Mouse (Mus musculus): ENCODE results near the gene Myh10.

The Myh10 gene

DNA sequence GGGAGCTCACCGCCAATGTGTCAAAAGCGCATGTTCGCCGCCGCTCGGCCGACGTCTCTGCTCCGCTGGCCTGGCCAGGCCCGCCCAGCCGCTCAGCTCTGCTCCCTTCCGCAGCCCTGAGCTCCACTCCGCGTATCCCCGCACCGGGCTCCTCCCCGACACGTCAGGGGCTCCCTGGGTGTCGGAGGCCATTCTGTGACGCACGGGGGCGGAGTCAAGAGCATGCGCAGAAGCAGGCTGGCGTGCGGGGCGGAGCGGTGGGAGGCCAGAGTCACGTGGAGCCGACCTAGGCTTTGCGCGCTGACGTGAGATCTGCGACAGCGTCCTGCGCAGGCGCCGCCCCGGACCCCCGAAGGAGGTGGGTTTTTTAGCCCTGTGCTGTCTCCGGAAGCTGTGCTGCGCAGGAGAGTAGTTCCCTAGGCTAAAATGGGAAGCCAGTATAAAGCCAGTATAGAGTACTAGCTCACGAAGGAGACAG lies 161.6 kb downstream of the Myh10 start:
- ChIA-PET POLR2A (interaction anchor here (0.6 to 5.7 kb wide), 89 partner anchors 8 to 566 kb away, joined by 3 to 52 read pairs (median 5); partner anchors contain the start of genes Ndel1 (in 4 of the 4), Myh10 (in 3 of the 4), Slc25a35 (in 2 of the 4) and Borcs6 (in 1 of the 4)), CTCF (interaction anchor here in 3 of 4 experiments (0.5 to 1.5 kb wide), 10 partner anchors 22 to 368 kb away, joined by 3 to 8 read pairs (median 5); no protein-coding TSS in a partner anchor)

DNA sequence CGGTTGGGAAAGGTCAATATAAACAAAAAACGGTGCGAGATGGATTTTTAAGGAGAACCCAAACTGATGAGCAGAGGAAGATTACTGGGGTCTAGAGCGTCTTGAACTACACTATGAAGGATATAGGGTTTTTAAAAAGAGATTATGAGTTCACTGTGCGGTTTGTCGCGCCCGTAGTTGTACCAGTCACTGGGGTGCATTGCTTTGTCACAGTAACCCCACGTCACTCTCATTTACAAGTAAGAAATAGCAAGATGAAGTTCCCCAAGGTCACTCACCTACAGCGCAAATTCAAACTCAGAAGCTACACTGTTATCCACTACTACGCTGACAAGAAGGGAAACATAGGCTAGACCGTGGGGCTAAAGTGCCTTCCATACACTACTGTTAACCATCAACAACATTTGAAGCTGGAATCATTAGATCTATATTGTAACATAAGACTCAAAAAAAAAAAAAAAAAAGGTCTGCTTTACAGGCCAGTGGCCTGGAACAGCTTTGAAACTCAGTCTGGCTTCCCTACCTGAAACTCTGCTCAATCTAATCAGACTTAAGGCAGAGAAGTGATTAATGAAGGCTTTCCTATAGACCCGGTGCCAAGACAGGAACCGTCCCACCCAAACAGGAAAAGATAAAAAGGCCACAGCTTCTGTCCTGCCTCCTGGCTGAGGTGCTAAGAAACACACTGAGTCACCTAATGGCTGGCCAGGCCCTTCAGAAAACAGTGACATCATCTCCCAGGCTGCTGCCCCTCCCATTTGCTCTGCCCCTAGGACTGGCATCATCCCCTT lies 162.4 kb downstream of the Myh10 start:
- ChIA-PET POLR2A (interaction anchor here (0.6 to 5.7 kb wide), 60 partner anchors 8 to 565 kb away, joined by 3 to 52 read pairs (median 6); partner anchors contain the start of genes Myh10 (in 3 of the 4), Ndel1 (in 3 of the 4), Slc25a35 (in 2 of the 4) and Borcs6 (in 1 of the 4)), CTCF (interaction anchor here in 2 of 4 experiments (0.9 to 1.5 kb wide), 7 partner anchors 21 to 129 kb away, joined by 3 to 8 read pairs (median 5); no protein-coding TSS in a partner anchor)

DNA sequence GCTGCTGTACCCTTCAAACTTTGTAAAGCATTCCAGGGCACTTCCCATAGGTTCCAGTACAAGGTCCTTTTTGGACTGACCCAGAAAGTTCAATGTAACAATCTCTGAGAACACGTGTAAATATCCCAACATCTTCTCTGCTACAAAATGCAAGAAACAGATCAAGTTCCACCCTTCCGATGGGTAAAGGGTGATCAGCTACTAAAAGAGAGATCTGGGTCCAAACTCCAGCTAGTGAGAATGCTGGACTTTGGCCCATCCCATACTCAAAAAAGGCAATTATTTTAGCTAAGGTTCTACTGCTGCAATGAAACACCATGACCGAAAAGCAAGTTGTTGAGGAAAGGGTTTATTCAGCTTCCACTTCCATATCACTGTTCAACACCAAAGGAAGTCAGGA lies 163.3 kb downstream of the Myh10 start:
- CTCF ChIA-PET: interaction anchor here in 1 of 4 experiments (0.6 kb wide), 1 partner anchor 126 kb away, joined by 3 read pairs; no protein-coding TSS in a partner anchor
- POLR2A ChIA-PET: interaction anchor here in 2 of 4 experiments (1.7 to 5.7 kb wide), 7 partner anchors 10 to 109 kb away, joined by 5 to 52 read pairs (median 18); partner anchors contain the start of gene Ndel1 (in 1 of the 2)

DNA sequence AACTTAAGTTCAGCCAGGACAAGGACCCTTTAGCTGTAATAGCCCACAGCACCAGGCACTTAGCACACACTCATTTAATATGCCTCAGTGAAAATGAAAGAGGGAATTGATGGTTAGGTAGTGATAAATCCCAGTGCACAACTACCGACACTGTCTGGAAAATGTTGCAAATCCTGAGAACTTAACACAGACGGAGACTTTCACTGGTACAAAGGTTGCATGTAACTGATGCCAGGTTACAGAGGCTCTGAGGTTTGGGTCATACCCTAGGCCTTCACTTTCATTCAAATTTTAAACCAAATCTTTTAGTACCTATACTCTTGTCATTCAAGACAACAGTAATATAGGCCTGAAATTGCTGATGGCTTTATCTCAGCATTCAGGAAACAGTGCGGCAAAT lies 166.0 kb downstream of the Myh10 start:
- POLR2A ChIA-PET: interaction anchor here in 1 of 4 experiments (0.9 to 1.3 kb wide), 2 partner anchors 15 to 48 kb away, joined by 3 read pairs; no protein-coding TSS in a partner anchor
- CTCF ChIA-PET: no interaction called here

DNA sequence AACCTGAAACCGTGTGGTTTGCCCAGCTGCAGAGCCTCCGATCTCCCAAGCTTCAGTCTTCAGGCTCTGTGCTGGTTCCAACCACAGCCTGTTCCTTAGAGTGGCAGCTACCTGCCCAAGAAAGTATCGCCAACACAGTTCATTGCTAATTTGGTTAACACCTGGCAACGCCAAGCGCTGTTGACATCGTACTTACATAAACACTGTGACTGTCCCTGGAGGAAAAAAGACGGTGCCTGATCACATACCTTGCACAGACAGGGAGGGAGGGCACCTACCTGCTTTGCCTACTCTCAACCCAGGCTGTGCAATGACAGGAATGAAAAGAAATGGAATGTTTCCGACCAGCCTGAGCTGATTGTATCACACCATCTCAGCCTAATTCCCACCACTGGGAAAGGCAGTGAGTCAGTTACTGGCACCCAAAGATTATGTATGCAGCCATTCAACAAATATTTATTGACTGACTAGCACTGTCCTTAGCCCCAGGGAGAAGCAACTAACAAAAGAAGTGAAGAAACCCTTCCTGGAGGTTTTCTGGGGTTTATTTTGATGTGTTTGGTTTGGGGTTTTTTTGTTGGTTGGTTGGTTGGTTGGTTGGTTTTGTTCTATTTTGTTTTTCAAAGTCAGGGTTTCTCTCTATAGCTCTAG lies 168.7 kb downstream of the Myh10 start:
- CTCF ChIA-PET: interaction anchor here (0.6 to 1.8 kb wide), 6 partner anchors 15 to 300 kb away, joined by 3 to 12 read pairs (median 4); no protein-coding TSS in a partner anchor
- POLR2A ChIA-PET: interaction anchor here in 2 of 4 experiments (0.8 to 2.2 kb wide), 7 partner anchors 12 to 168 kb away, joined by 3 to 7 read pairs (median 5); partner anchors contain the start of genes Ndel1 (in 2 of the 2) and Myh10 (in 1 of the 2)

DNA sequence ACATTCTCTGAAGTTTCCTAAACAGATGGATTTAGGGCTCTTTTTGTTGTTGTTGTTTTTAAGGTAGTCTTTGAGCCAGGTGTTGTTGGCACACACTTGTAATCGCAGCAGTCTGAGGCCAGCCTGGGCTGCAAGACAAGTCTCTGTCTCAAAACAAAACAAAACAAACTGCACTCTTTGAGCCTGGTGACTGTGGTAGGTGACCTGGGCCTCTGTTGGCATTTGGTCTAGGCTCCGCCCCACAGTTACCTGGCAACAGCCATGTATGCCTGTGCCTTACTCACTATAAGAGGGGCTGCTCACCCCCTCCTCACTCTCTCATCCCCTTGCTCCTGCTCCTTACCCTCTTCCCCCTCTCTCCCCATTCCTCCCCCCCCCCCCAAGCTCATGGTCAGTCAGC lies 170.9 kb downstream of the Myh10 start:
- CTCF ChIA-PET: interaction anchor here in 1 of 4 experiments (0.6 kb wide), 1 partner anchor 277 kb away, joined by 3 read pairs; no protein-coding TSS in a partner anchor

DNA sequence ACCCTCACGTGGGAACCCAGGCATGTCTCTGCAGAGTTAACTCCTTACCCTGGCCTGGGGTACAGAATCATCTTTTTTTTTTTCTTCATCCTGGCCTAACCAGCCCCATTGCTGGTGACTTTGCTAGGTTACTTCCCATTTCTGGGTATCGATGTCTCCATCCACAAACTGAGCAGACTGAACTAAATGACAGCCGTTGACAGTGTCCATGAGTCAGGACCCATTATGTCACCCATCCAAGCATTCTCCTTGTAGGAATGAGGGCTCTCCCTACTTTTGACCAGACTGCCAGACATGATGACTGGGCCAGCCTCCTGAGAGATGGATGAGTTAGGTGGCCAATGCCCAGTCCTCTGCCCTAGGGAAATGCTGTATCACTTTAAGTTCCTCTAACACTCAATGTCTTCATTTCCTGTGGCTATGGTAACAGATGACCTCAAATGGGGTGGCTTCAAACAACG lies 172.3 kb downstream of the Myh10 start:
- CTCF ChIA-PET: no interaction called here

More for the DNA sequence above, 170.9 kb downstream of the Myh10 start:
- POLR2A ChIA-PET: interaction anchor here in 1 of 4 experiments (2.8 kb wide), 1 partner anchor 10 kb away, joined by 10 read pairs; no protein-coding TSS in a partner anchor

DNA sequence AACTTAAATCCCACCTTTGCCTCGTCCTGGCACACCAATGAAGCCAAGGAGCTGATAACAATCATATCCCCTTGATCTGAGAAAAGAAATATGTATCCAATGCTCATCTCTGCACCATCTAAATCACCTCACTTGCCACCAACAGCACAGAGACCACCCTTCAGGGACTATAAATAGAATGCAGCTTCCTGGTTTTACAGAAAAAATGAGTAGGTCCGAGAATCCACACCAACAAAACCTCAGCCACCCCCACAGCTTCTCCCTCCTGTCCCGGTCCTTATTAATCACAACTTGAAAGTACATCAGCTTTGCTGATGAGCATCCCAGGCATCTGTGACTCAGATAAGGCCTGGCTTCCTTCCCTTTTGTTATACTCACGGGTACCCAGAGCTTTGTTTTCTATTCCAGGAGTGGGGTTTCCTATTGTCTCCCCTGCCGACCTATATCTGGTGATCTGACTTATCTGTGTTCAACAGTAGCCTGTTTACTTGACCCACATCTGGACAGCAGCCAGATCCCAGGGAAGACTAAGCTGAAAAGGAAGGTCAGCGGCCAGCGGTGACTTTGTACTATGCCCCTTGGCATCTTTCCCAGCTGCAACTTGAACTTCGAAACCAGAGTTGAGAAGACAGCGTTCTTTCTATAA lies 173.3 kb downstream of the Myh10 start:
- CTCF ChIA-PET: interaction anchor here in 2 of 4 experiments (0.7 to 1.0 kb wide), 2 partner anchors 10 kb away, joined by 3 read pairs; no protein-coding TSS in a partner anchor

More for the DNA sequence above, 172.3 kb downstream of the Myh10 start:
- POLR2A ChIA-PET: interaction anchor here in 1 of 4 experiments (4.0 kb wide), 1 partner anchor 11 kb away, joined by 18 read pairs; no protein-coding TSS in a partner anchor

More for the DNA sequence above, 173.3 kb downstream of the Myh10 start:
- POLR2A ChIA-PET: interaction anchor here (0.5 to 4.0 kb wide), 4 partner anchors 12 to 667 kb away, joined by 3 to 18 read pairs (median 6); no protein-coding TSS in a partner anchor
